Comparison of ENCODE assay signal across 19 mouse cellular contexts in genomic region chr5:137523396-137524250, GRCm38 (mm10). TPM values are rescaled to one million over a fixed set of nuclear protein-coding genes. Genes with fewer than 3 reads are reported as not detected.
DNase-seq lines count a peak whose midpoint lies in the region; ATAC-seq lines count a peak whose summit lies in the region.
"Had no signal": no experiment of that assay in that cellular context is flagged by ENCODE, and none has a peak within 500 bp of the region (broad histone marks: within the 10 kb centered on the region; RNA-seq: fewer than 3 reads in every experiment).

No protein-coding gene starts in this region.

- DNase-seq in gastrocnemius, adult 18-20 months (ENCODE audit: low spot score) = peak; percentile 0
- DNase-seq in gastrocnemius, postnatal 25 days = no peak
- DNase-seq in ZHBTc4 (ENCODE audit: low read depth, low spot score) (peak; percentile 60), liver (no peak)
- no peak for DNase-seq in retina, embryonic 14.5 days (ENCODE audit: low spot score)
- DNase-seq: adrenal gland, adult 2 months; cerebellum, postnatal 36 days; right cerebral cortex, postnatal 4 days; thymus, postnatal 25 days had no signal

- H3K27me3 ChIP-seq in midbrain, embryonic 12.5 days = no peaks in the 10 kb centered on the region
- H3K27me3 ChIP-seq in midbrain, embryonic 16.5 days (ENCODE audit: control insufficient read depth, insufficient read depth, low read depth, low read length) = no peaks in the 10 kb centered on the region
- H3K27me3 ChIP-seq in neural tube, embryonic 15.5 days (replicated peaks) = no peaks in the 10 kb centered on the region
- H3K27me3 ChIP-seq: embryonic facial prominence, embryonic 12.5 days; liver, embryonic 12.5 days had no signal

- ATAC-seq in midbrain, embryonic 12.5 days (ENCODE audit: low FRiP score, low read depth) = no peak
- ATAC-seq in midbrain, embryonic 16.5 days = no peak
- no peak for ATAC-seq in neural tube, embryonic 15.5 days (ENCODE audit: low FRiP score)
- ATAC-seq: CD4-positive, CD25-positive, alpha-beta regulatory T cell, adult 4 months; liver, embryonic 12.5 days had no signal

- H3K4me2 ChIP-seq in midbrain, embryonic 12.5 days (replicated peaks) = no peak overlapping the region
- no peak overlapping the region for H3K4me2 ChIP-seq in midbrain, embryonic 16.5 days (ENCODE audit: low read length)
- H3K4me2 ChIP-seq in neural tube, embryonic 15.5 days = no peak overlapping the region
- H3K4me2 ChIP-seq: embryonic facial prominence, embryonic 12.5 days; liver, embryonic 12.5 days had no signal

- WGBS in midbrain, embryonic 12.5 days = 82% methylated on average over 25 of the region's 25 CpGs
- WGBS in midbrain, embryonic 16.5 days = 86% methylated on average over 25 of the region's 25 CpGs
- 89% methylated on average over 23 of the region's 25 CpGs for WGBS in neural tube, embryonic 15.5 days

- peaks cover 97% of the 10 kb centered on the region for H3K36me3 ChIP-seq in midbrain, embryonic 12.5 days
- H3K36me3 ChIP-seq in midbrain, embryonic 16.5 days (ENCODE audit: control insufficient read depth, insufficient read depth, low read length) = peaks cover 72% of the 10 kb centered on the region
- peaks cover 93% of the 10 kb centered on the region for H3K36me3 ChIP-seq in neural tube, embryonic 15.5 days

- H3K9ac ChIP-seq in midbrain, embryonic 12.5 days (replicated peaks) = 0 out of 2 replicates have a peak overlapping the region, but pooled peaks have one; percentile 7
- H3K9ac ChIP-seq in midbrain, embryonic 16.5 days (ENCODE audit: low read depth, low read length) = no peak overlapping the region
- no peak overlapping the region for H3K9ac ChIP-seq in neural tube, embryonic 15.5 days (replicated peaks)
- H3K9ac ChIP-seq: embryonic facial prominence, embryonic 12.5 days; liver, embryonic 12.5 days had no signal

- no peak overlapping the region for H3K4me3 ChIP-seq in midbrain, embryonic 12.5 days
- no peak overlapping the region for H3K4me3 ChIP-seq in midbrain, embryonic 16.5 days (ENCODE audit: low read depth, low read length)
- no peak overlapping the region for H3K4me3 ChIP-seq in neural tube, embryonic 15.5 days (replicated peaks)
- H3K4me3 ChIP-seq: embryonic facial prominence, embryonic 12.5 days; liver, embryonic 12.5 days had no signal

- no peak overlapping the region; the same call in 1 of the 2 replicates for H3K27ac ChIP-seq in midbrain, embryonic 12.5 days (replicated peaks)
- no peak overlapping the region for H3K27ac ChIP-seq in midbrain, embryonic 16.5 days (ENCODE audit: low read length)
- H3K27ac ChIP-seq in neural tube, embryonic 15.5 days (replicated peaks) = 0 out of 2 replicates have a peak overlapping the region, but pooled peaks have one; percentile 13
- H3K27ac ChIP-seq: liver, embryonic 12.5 days had no signal

- H3K4me1 ChIP-seq in midbrain, embryonic 12.5 days = peaks cover 28% of the 10 kb centered on the region
- peaks cover 3% of the 10 kb centered on the region; the same call in 1 of the 2 replicates for H3K4me1 ChIP-seq in midbrain, embryonic 16.5 days (ENCODE audit: control insufficient read depth, insufficient read depth, low read length)
- H3K4me1 ChIP-seq in neural tube, embryonic 15.5 days = peaks cover 17% of the 10 kb centered on the region; the same call in 1 of the 2 replicates
- H3K4me1 ChIP-seq: embryonic facial prominence, embryonic 12.5 days had no signal

- H3K9me3 ChIP-seq in midbrain, embryonic 12.5 days = no peaks in the 10 kb centered on the region
- no peaks in the 10 kb centered on the region for H3K9me3 ChIP-seq in midbrain, embryonic 16.5 days (replicated peaks; ENCODE audit: control insufficient read depth, low read length, poor library complexity, severe bottlenecking)
- H3K9me3 ChIP-seq in neural tube, embryonic 15.5 days (replicated peaks) = no peaks in the 10 kb centered on the region
- H3K9me3 ChIP-seq: embryonic facial prominence, embryonic 12.5 days; liver, embryonic 12.5 days had no signal

RNA-seq across cellular contexts. Expression of gene Gigyf1, which starts 5.3 kb away (rescaled TPM):
- 10 to 100 TPM; 19.9 to 23.5 TPM for total RNA-seq in gastrocnemius, adult 18-20 months (2021)
- total RNA-seq in gastrocnemius, postnatal 25 days (2021) = 10 to 100 TPM; 15.2 to 17.5 TPM
- polyA plus RNA-seq in midbrain, embryonic 12.5 days (2016; fragmentation: Nextera tagmentation; extraction: Ambion mirVana) = 20.5 and 21.1 TPM in 2 replicates
- 19.3 and 19.4 TPM in 2 replicates for polyA plus RNA-seq in midbrain, embryonic 16.5 days (2015; fragmentation: Nextera tagmentation; extraction: Ambion mirVana)
- 15.7 and 16.7 TPM in 2 replicates for polyA plus RNA-seq in neural tube, embryonic 15.5 days (2015; fragmentation: Nextera tagmentation; extraction: Ambion mirVana)

RNA-seq across cellular contexts. Expression of gene Epo, which starts 9.4 kb away (rescaled TPM):
- not detected for total RNA-seq in gastrocnemius, adult 18-20 months (2021)
- total RNA-seq in gastrocnemius, postnatal 25 days (2021) = not detected
- polyA plus RNA-seq in midbrain, embryonic 12.5 days (2016; fragmentation: Nextera tagmentation; extraction: Ambion mirVana) = 0.34 TPM in 1 of 2 replicates, not detected in the other
- not detected in 2 replicates for polyA plus RNA-seq in midbrain, embryonic 16.5 days (2015; fragmentation: Nextera tagmentation; extraction: Ambion mirVana)
- not detected in 2 replicates for polyA plus RNA-seq in neural tube, embryonic 15.5 days (2015; fragmentation: Nextera tagmentation; extraction: Ambion mirVana)
- total RNA-seq: adrenal gland, adult 2 months; left cerebral cortex, postnatal 14 days had no signal
- polyA plus RNA-seq: adrenal gland, adult 2 months; CD4-positive, CD25-positive, alpha-beta regulatory T cell, adult 4 months; frontal cortex, adult 2 months; gonadal fat pad, adult 2 months; heart, embryonic 16.5 days had no signal

RNA-seq across cellular contexts. Expression of gene Gnb2, which starts 9.7 kb away (rescaled TPM):
- 100 to 1,000 TPM; 111 to 134 TPM for total RNA-seq in gastrocnemius, adult 18-20 months (2021)
- total RNA-seq in gastrocnemius, postnatal 25 days (2021) = 100 to 1,000 TPM; 129 to 130 TPM
- polyA plus RNA-seq in midbrain, embryonic 12.5 days (2016; fragmentation: Nextera tagmentation; extraction: Ambion mirVana) = 464 and 467 TPM in 2 replicates
- polyA plus RNA-seq in midbrain, embryonic 16.5 days (2015; fragmentation: Nextera tagmentation; extraction: Ambion mirVana) = 496 and 512 TPM in 2 replicates
- polyA plus RNA-seq in neural tube, embryonic 15.5 days (2015; fragmentation: Nextera tagmentation; extraction: Ambion mirVana) = 503 and 540 TPM in 2 replicates

RNA-seq across cellular contexts. Expression of gene Pop7, which starts 21.3 kb away (rescaled TPM):
- 10 to 100 TPM in 1 of 2 experiments, 1 to 10 TPM in 1; 8.9 to 10.8 TPM for total RNA-seq in gastrocnemius, adult 18-20 months (2021)
- 1 to 10 TPM; 9.7 to 9.9 TPM for total RNA-seq in gastrocnemius, postnatal 25 days (2021)
- 58.0 and 58.1 TPM in 2 replicates for polyA plus RNA-seq in midbrain, embryonic 12.5 days (2016; fragmentation: Nextera tagmentation; extraction: Ambion mirVana)
- polyA plus RNA-seq in midbrain, embryonic 16.5 days (2015; fragmentation: Nextera tagmentation; extraction: Ambion mirVana) = 76.3 and 80.5 TPM in 2 replicates
- 76.5 and 81.6 TPM in 2 replicates for polyA plus RNA-seq in neural tube, embryonic 15.5 days (2015; fragmentation: Nextera tagmentation; extraction: Ambion mirVana)

RNA-seq across cellular contexts. Expression of gene Actl6b, which starts 29.7 kb away (rescaled TPM):
- not detected for total RNA-seq in gastrocnemius, adult 18-20 months (2021)
- total RNA-seq in gastrocnemius, postnatal 25 days (2021) = not detected
- 89.4 and 93.1 TPM in 2 replicates for polyA plus RNA-seq in midbrain, embryonic 12.5 days (2016; fragmentation: Nextera tagmentation; extraction: Ambion mirVana)
- polyA plus RNA-seq in midbrain, embryonic 16.5 days (2015; fragmentation: Nextera tagmentation; extraction: Ambion mirVana) = 307 and 326 TPM in 2 replicates
- 203 and 258 TPM in 2 replicates for polyA plus RNA-seq in neural tube, embryonic 15.5 days (2015; fragmentation: Nextera tagmentation; extraction: Ambion mirVana)
- polyA plus RNA-seq: CD4-positive, CD25-positive, alpha-beta regulatory T cell, adult 4 months; liver, embryonic 12.5 days had no signal

Comparison
In these comparisons a context has a peak if more than half of its experiments do, and no peak if none do; other contexts are left out.
1. DNase-seq: peak in gastrocnemius, adult 18-20 months (single experiment) and ZHBTc4 (single experiment); none in gastrocnemius, postnatal 25 days (single experiment), liver (single experiment) and retina, embryonic 14.5 days (single experiment).